Mouse (Mus musculus) cerebellum, adult (tissue): ENCODE data around the gene Jsrp1.

Experiments used
- ATAC-seq: cut with Nextera tagmentation; 2 replicates; pipeline ENCODE4 v1.9.2; 2017; ENCODE audit warnings: mild to moderate bottlenecking, moderate library complexity, mixed read lengths; ENCODE audit not compliant: insufficient number of reproducible peaks, low FRiP score, low TSS enrichment

Jsrp1 gene

DNA sequence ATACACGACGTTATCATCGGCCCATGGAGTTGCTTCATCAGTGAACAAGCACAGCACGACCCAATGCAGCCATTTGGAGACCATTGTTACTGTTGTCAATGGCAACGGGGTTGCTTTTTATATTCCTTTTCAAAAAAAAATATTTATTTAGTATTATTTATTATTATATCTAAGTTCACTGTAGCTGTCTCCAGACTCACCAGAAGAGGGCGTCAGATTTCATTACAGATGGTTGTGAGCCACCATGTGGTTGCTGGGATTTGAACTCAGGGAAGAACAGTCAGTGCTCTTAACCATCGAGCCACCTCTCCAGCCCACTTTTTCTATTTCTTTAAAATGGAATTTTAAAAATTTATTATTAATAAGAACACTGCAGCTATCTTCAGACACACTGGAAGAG, 1.5 kb upstream of the Jsrp1 start:
- no peak for ATAC-seq

DNA sequence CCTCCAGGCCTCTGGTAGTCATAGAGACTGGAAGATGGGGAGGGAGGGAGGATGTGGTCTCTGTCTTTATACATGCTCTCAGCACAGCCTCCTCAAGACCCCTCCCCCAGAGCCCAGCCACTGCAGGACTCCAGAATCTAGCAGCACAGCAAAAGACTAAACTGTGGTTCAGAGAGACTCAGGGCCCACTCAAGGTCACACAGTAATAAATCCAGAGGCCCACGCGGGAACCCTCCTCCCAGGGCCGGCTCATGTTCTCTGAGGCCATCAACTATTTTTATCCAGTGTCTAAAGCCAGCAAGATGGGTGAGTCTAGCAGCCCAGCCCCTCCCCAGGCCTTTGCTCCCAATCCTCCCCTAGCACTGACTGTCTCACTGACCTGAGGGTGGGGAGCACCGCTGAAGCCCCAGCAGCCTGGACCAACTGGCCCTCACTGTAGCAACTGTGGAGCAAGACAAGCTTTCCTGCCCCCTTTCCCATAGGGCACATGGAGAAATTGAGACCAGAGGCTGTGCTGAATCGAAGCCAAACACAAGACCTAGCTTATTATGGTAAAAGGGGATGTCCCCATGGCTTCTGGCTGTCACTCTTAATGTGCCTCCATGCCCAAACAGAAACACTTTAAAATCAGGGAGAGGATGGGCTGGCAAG, 782 bp downstream of the Jsrp1 start:
- ATAC-seq, result no peak

DNA sequence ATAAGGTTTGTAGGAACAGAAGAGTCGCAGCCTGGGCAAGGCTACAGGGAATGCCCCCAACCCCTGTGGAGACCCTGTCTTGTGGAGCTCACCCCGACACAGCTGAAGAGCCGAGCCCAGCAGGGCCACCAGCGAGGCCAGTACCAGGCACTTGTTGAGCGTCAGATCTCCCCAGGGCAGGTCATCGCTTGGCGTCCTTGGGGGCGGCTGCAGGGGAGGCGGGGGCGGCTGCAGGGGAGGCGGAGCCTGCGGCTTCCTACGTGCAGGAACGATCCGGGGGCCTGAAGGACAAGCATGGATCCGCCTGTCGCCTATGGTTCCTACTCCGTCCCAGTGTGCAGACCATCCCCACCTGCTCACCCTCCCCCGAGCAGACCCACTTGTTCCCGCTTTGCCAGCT, 3.2 kb downstream of the Jsrp1 start:
- no peak for ATAC-seq

DNA sequence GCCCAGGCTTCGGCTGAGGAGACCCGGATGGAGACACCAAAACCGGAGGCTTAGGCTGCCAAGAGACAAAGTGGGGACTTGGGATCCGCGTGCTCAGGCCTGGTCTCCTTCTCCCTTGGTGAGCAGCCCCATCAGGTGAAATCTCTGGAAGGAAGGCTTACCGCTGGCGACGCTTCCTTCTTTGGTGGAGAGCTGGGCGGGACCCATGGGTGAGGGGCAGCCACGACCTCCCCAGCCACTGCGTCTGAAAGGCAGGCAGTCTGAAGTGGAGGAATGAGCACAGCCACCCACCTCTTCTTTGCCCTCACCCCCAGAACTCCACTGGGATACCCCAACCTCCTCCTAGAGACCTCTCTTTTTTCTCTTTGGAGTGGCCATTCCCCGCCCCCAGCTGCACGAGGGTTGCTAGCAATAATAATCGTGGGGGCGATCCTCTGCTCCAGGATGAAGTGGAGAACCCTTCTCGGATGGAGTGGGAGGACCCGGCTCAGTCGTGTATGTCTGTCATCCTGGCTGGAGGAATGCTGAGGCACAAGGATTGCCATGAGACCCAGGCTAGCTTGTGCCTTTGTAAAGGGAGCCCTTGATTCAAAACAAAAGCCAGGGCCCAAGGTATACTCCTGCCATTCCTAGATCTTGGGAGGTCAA, 4.2 kb downstream of the Jsrp1 start:
- ATAC-seq, result no peak

DNA sequence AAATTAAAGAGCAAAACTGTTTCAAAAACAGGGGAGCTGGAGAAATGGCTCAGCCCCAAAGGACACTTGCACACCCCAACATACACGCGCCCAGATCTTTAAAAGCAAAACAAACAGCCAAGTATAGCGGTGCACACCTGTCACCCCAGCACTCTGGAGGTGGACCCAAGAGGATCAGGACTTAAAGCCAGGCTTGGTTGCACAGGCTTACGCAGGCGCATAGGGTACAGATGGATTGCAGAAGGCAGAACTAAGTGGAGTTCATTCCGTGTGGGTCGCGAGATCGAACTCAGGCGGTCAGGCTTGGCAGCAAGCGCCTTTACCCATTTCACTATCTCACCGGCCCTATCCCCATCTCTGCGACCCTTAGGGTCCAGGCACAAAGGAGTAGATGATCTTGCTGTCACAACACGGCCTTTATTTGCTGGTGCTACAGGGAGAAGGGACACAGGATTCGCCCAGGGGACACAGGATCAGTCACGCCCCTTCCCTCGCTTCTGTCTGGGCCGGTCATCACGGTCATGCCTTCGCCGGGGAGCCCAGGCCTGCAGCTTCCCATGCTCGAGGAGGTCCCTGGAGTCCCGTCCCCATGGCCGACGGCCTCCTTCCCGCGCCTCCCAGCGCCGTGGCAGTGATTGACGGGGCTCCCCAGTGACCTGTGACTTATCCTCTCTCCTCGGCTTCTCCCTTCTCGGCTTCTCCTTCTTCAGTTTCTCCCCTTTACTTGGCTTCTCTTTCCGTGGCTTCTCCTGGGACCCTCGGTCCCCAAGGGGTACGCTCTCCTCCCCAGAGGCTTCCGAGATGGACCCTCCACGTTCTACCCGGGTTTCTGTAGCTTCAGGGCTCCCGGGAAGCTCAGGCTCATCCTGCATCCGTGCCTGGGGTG, 5.0 kb downstream of the Jsrp1 start:
- no peak for ATAC-seq

DNA sequence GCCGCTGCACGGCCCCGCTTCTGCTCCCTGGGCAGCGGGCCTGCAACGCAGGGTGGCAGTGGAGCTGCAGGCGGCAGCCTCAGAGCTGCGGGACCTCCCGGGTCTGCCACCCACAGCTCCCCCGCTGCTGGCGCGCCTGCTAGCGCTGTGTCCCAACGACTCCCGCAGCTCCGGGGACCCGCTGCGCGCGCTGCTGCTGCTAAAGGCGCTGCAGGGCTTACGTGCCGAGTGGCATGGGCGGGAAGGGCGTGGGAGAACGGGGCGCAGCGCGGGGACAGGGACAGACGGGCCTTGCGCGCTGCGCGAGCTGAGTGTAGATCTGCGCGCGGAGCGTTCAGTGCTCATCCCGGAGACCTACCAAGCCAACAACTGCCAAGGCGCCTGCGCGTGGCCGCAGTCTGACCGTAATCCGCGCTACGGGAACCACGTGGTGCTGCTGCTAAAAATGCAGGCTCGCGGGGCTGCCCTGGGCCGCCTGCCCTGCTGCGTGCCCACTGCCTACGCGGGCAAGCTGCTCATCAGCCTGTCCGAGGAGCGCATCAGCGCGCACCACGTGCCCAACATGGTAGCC, 6.2 kb downstream of the Jsrp1 start:
- peak; percentile 71; the same call in 1 of the 2 replicates for ATAC-seq

DNA sequence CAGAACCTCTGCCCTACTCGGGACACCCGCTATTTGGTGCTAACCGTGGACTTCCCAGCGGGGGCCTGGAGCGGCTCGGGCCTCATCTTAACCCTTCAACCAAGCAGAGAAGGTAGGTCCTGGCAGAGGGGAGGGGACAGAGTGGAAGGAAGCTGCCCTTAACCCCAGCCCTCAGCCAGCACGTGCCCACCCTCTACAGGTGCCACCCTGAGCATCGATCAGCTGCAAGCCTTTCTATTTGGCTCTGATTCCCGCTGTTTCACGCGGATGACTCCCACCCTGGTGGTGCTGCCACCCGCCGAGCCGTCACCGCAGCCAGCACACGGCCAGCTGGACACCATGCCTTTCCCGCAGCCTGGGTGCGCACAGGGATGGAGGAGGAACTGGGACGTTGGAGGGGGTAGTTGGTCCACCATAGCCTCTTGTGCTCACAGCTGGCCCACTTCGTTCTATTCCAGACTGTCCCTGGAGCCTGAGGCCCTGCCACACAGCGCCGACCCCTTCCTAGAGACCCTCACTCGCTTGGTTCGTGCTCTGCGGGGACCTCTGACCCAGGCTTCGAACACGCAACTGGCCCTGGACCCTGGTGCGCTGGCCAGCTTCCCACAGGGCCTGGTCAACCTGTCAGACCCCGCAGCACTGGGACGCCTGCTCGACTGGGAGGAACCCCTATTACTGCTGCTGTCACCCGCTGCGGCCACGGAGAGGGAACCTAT, 6.8 kb downstream of the Jsrp1 start:
- ATAC-seq, result no peak

DNA sequence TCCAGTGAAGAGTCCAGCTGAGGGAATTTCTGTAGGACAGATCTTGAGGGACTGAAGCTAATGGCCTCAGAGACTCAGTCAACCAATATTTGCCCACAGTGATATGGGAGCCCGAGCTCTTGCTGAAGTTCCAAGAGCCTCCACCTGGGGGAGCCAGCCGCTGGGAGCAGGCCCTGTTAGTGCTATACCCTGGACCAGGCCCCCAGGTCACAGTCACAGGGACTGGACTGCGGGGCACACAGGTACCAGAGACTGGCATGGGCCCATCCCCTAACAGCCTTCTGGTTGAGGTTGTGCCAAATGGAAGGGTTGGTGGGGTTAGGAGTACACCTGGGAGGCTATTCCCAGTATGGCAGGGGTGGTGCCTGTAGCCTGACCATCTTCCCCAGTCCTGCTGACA, 7.4 kb downstream of the Jsrp1 start:
- ATAC-seq, result 0 out of 2 replicates have a peak, but pooled peaks have one; percentile 12

DNA sequence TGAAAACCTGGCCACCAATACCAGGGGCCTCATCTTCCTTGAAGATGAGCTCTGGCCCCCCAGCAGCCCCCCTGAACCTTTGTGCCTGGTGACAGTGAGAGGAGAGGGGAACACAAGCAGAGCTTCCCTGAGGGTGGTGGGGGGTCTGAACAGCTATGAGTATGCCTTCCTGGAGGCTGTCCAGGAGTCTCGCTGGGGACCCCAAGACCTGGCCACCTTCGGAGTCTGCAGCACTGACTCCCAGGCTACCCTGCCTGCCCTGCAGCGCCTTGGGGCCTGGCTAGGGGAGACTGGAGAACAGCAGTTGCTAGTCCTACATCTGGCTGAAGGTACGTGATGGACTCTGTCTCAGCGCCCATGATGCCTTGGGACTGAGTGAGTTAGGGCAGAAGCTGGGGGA, 8.0 kb downstream of the Jsrp1 start:
- no peak for ATAC-seq

DNA sequence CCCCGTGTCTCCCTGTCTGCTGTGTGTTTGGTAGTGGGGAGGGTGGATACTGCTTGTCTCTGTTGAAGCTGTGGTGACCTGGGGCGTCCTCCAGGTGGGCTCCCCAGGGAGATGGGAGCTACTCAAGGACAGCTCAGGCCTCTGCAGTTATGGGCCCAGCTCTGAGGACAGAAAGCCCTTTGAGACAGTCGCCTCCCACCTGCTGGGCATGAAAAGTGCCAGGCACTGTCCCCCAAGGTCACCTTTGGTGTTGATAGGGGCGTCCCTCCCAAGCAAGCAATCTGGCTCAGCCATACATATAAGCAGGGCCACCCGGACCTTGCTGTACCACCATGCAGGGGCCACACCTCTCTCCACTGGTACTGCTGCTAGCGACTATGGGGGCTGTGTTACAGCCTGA, 8.4 kb downstream of the Jsrp1 start, which contains the start of gene Amh:
Gene Amh (plus strand): TSS at position 328 of the 400 bp plus-strand sequence.
- no peak for ATAC-seq

DNA sequence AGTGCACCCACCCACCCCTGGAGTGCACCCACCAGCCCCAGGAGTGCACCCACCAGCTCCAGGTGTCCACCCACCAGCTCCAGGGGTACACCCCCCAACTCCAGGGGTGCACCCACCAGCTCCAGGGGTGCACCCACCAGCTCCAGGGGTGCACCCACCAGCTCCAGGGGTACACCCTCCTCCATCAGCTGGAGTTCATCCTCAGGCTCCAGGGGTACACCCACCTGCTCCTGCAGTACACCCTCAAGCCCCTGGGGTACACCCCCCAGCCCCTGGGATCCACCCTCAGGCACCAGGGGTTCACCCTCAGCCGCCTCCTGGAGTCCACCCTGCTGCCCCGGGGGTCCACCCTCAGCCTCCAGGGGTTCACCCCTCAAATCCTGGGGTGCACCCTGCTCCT, 9.0 kb downstream of the Jsrp1 start:
- no peak for ATAC-seq

DNA sequence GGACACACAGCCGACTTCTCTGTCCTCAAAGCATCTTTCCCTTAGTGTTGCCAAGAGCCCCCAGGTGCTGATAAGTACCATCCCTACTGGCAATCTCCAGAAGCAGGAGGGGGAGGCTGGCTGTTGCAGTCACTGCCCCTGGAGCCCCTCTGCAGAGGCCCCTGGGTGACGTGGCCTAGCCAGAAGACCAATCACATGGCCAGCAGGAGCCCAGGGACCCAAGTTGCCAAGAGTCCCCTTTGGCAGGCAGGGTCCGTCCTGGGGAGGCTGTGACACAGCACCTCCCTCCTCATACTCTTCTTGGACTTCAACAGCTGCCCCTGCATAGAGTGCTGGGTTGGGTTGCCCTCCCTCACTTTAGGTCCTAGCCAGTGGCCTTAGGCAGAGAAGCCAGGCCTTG, 10.3 kb downstream of the Jsrp1 start:
- no peak for ATAC-seq

DNA sequence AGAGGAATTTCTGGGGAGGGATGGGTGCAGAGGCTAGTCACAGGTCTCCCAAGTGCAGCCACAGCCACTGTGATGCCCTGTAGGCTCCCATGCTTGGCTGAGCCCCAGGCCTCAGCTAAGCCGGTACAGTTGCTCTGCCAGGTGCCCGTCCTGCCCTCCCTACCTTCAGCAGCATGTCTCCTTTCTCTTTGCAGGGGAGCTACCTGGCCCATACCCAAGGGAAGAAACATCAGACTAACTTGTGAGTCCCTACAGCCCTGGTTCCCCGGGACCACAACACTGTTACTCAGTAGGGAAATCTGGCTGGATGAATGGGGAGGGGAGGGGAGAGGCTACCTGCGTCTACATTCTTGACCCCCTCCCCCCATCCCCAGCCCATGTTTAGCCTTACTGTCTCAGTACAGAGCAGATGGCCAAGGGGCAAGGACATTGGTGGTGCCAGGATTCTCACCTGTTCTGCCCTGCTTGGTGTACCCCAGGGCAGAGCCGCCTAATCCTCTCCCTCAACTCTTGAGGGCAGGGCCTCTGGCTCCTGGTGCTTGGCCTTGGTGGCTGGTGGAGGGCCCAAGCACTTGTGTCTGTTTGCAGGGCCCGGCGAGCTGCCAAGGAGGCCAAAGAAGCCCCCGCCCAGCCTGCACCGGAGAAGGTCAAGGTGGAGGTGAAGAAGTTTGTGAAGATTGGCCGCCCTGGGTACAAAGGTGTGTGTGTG, 10.9 kb downstream of the Jsrp1 start:
- no peak for ATAC-seq

DNA sequence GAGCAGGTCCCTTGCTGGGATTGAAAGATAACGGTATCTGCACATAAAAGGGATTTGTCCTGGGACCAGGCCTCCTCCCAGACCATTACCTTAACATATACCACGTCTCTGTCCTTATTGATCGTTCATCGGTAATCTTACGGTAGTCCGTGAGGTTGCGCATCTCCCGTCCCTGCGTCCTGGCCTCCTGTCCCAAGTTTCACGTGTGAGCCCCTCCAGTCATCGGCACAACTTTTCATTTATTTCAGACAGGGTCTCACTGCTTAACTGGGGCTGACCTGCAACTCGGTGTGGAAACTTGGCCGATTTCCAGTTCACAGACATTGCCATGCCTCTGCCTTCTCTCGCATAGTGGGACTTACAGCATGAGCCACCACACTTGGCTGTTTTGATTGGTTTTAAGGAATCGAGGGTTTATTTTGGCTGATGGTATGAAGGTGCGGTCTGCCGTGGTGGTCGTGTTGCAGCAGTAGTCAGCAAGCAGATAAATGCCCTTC, 14.2 kb downstream of the Jsrp1 start:
- ATAC-seq, result no peak

DNA sequence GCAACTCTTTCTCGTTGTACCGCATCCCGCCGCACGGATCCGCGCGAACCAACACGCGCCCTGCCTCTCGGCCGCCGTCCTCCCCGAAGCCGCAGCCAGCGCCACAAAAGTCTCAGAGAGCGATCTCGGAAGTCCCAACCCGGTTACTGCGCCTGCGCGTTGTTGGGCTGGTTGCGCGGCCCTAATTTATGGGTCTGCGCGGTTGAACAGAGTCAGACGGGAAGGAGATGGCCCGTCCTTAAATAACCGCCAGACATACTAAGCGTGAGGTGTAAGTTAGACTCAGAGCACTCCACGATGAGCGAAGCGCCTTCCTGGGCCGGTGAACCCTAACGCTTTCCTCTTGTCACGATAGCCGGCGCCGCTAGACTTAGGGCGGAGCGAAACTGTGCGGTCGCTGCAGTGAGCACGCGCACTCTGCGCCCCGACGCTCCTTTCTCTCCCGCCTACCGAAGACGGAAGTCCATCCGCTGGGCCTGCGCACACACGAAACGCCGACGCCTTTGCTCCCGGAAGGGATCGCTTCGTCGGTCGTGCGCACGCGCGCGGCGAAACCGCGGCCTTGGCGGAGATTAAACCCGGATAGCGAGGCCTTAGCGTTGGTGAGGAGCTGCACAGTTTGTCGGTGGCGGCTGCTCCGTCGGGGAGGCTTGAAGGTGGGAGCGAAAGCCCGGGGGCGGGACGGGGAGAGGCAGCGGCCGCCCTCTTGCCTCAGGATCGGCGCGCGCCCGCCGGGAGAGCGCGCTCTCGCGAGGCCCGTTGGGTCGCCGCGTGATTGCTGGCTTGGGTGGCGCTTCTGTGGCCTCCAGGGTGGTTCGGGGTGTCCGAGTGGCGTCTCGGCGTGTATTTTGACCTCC, 14.9 kb downstream of the Jsrp1 start, which contains the start of the genes Sf3a2 and Plekhj1:
Gene Sf3a2 (plus strand): TSS at position 49 of the 857 bp plus-strand sequence.
Gene Plekhj1 (minus strand): TSS at position 477 of the 857 bp plus-strand sequence.
- ATAC-seq, result peak; percentile 72

DNA sequence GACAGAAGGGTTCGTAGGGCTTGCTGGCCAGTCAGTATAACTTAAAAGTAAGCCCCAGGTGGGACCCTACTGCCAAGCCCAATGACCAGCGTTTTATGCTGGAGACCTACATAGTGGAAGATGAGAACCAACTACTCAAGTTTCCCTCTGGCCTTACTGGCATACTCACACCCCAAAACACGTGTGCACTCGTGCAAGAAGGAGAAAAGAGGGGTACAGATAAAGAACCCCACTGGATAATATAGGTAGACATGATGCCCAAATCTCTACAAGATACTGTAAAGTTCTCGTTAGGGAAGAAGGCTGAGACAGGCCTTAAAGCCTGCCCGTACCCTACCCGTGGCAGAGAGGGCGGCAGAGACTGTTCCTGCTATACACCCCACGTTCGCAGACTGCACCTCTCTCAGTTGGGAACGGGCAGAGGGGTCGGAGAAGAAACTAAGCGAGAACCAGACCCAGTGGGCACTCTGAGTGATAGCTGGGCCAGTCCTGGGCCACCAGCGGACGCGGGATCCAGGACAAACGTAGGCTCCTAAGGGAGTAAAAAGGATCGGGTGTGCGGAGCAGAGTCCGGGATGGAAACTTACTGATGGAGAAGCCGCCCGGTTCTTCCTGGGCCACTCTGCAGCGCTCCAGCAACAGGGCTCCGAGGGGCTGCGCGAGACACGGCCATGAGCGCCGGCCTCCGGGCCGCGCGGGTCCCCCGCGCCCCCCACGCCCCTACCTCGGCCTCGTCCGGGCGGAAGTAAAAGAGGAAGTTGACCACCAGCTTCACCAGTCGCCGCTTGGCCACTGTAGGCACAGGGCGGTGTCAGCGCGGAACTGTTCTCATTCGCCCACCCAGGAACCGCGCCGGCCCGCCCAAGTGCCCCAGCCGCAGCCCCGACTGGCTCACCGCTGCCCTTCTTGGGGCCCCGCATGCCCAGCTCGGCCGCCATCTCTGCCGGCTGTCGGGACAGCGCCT, 15.8 kb downstream of the Jsrp1 start:
- peak; percentile 28; the same call in 1 of the 2 replicates for ATAC-seq

DNA sequence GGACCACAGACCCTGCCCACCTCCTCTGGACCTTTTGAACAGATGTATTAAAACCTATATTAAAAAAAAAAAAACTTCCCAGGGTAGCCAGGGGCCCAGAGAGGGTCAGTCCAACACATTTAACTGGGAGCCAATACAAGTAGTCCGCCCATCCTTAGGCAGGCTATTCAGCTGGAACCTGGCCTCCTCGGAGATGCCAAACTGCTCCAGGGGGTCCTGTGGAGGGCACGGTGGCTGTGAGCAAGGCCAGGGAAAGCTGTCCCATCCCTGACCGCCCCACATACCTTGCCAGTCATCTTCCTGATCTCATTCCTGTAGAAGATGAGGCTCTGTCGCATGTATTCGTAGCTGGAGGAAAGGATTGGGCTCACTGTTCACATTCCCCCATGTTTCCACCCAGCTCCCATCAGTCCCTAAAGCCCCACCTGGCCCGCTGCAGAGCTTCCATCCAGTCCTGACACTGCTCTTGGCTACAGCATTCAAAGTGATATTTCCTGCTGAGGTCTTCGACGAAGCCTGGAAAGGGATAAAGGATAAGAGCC, 16.9 kb downstream of the Jsrp1 start:
- ATAC-seq, result no peak
